Comparison of ENCODE assay signal across 18 mouse cellular contexts in genomic region chr13:43788071-43788470, GRCm38 (mm10). TPM values are rescaled to one million over a fixed set of nuclear protein-coding genes. Genes with fewer than 3 reads are reported as not detected.
"Had no signal": no experiment of that assay in that cellular context is flagged by ENCODE, and none has a peak within 500 bp of the region (broad histone marks: within the 10 kb centered on the region; RNA-seq: fewer than 3 reads in every experiment).

No protein-coding gene starts in this region.

- H3K4me2 ChIP-seq: limb, embryonic 15.5 days; liver, embryonic 11.5 days; lung, embryonic 14.5 days; midbrain, embryonic 13.5 days; neural tube, embryonic 13.5 days had no signal

- H3K36me3 ChIP-seq: limb, embryonic 15.5 days; midbrain, embryonic 10.5 days; midbrain, embryonic 13.5 days; neural tube, embryonic 13.5 days had no signal

- H3K27ac ChIP-seq: kidney, postnatal 0 days; layer of hippocampus, adult 2 months; limb, embryonic 15.5 days; liver, embryonic 14.5 days; midbrain, embryonic 10.5 days; midbrain, embryonic 13.5 days; neural tube, embryonic 13.5 days had no signal

- H3K9me3 ChIP-seq: limb, embryonic 15.5 days; megakaryocyte, embryonic 14.5 days; midbrain, embryonic 10.5 days; midbrain, embryonic 13.5 days; neural tube, embryonic 13.5 days had no signal

- DNase-seq: kidney, adult 18-20 months; layer of hippocampus, adult 9-11 months; liver, postnatal 0 days; thymus, adult 18-20 months; thymus, postnatal 36 days had no signal

- ATAC-seq: liver, postnatal 0 days; lung, postnatal 0 days; midbrain, embryonic 13.5 days; midbrain, embryonic 16.5 days had no signal

- H3K9ac ChIP-seq: limb, embryonic 15.5 days; liver, embryonic 14.5 days; liver, postnatal 0 days; lung, embryonic 14.5 days; midbrain, embryonic 13.5 days; neural tube, embryonic 13.5 days had no signal

- H3K4me3 ChIP-seq: layer of hippocampus, adult 2 months; limb, embryonic 15.5 days; megakaryocyte, embryonic 14.5 days; midbrain, embryonic 10.5 days; midbrain, embryonic 13.5 days; myocyte; neural tube, embryonic 13.5 days had no signal

RNA-seq across cellular contexts. Expression of gene Cd83, which starts 3.5 kb away (rescaled TPM):
- polyA plus RNA-seq: myocyte had no signal
